Mouse (Mus musculus) testis, adult 2 months (tissue): ENCODE results near the gene Zfp987.
"Not testable (repeated sequence)": the region's sequence is repeated elsewhere in the genome, so short reads cannot be mapped to it uniquely, and the experiment has no call there.

ENCODE experiments used
- CTCF ChIP-seq: fragments of 200-500 bp; IDR thresholded peaks from 2 replicates; pipeline ENCODE4 v1.5.1; 2012; ENCODE audit warnings: low read depth, mild to moderate bottlenecking, inconsistent platforms, low read length, moderate library complexity; ENCODE audit not compliant: control insufficient read depth, insufficient read depth, insufficient replicate concordance
- POLR2A ChIP-seq: fragments of 200-500 bp; IDR thresholded peaks from 2 replicates; pipeline ENCODE4 v1.6.1; 2012; ENCODE audit warnings: low read depth, mild to moderate bottlenecking, inconsistent platforms, low read length, moderate library complexity; ENCODE audit not compliant: control insufficient read depth

- not testable (repeated sequence) for TF ChIP-seq CTCF, POLR2A
These were observed at the start of gene Zfp987 for GRCm38 (mm10) chr4:146096998-146097397.
